Mouse (Mus musculus): ENCODE results near the gene Klk1b8. TPM values are rescaled to one million over a fixed set of nuclear protein-coding genes. Genes with fewer than 3 reads are reported as not detected.
A peak's percentile ranks its signal among the peaks of the same experiment; 100 is the strongest.

The Klk1b8 gene
- not detected in 2 replicates for polyA plus RNA-seq (2014; fragmentation: Nextera tagmentation; extraction: Ambion mirVana)

- Histone ChIP-seq H3K4me3 (ENCODE audit: low read depth, low read length) (no peak within 1 kb of the TSS), H3K36me3 (replicated peaks; ENCODE audit: control insufficient read depth, insufficient read depth, low read depth, low read length) (no peaks in the 10 kb centered on the region), H3K27me3 (ENCODE audit: control insufficient read depth, insufficient read depth, low read length) (no peaks in the 10 kb centered on the region), H3K9me3 (replicated peaks; ENCODE audit: control insufficient read depth, low read length) (no peaks in the 10 kb centered on the region), H3K4me1 (ENCODE audit: control insufficient read depth, insufficient read depth, low read length) (no peaks in the 10 kb centered on the region), H3K4me2 (ENCODE audit: low read depth, low read length) (no peak within 1 kb of the TSS), H3K27ac (replicated peaks; ENCODE audit: low read depth, low read length) (no peak within 1 kb of the TSS), H3K9ac (replicated peaks; ENCODE audit: low read length) (no peak within 1 kb of the TSS)
- ATAC-seq (replicated peaks; ENCODE audit: insufficient number of reproducible peaks, low FRiP score, low TSS enrichment, low read depth) = no peak
- DNase-seq (ENCODE audit: low spot score) = no peak
- 84% methylated on average over 2 of the region's 2 CpGs for WGBS
These were observed at the start of gene Klk1b8 for GRCm38 (mm10) chr7:43950364-43950763. TSS of gene Klk1b8 (plus strand) at chr7:43950664.

DNA sequence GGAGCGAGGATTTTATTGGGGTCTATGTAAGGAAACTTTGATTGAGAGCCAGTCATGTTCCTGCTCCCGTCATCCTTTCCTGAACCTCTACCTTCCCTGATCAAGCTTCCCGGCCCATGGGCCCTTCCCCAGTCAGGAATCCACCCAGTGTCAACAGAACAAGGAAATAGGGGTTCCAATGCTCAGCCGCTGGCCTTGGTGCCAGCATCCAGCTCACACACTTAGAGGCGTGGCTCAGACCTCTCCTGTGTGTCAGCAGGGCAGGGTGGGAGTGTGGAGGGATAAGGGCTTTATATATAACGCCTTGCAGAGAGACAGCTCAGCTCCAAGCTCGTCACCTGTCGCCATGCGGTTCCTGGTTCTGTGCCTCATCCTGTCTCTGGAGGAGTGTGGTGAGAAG is 35.6 kb upstream of the Klk1b8 start:
- Histone ChIP-seq H3K4me1 (ENCODE audit: control insufficient read depth, insufficient read depth, low read length) (no peaks in the 10 kb centered on the region), H3K4me2 (ENCODE audit: low read depth, low read length) (no peak overlapping the region), H3K36me3 (replicated peaks; ENCODE audit: control insufficient read depth, insufficient read depth, low read depth, low read length) (no peaks in the 10 kb centered on the region), H3K9ac (replicated peaks; ENCODE audit: low read length) (no peak overlapping the region), H3K4me3 (ENCODE audit: low read depth, low read length) (no peak overlapping the region), H3K9me3 (replicated peaks; ENCODE audit: control insufficient read depth, low read length) (no peaks in the 10 kb centered on the region), H3K27me3 (ENCODE audit: control insufficient read depth, insufficient read depth, low read length) (no peaks in the 10 kb centered on the region), H3K27ac (replicated peaks; ENCODE audit: low read depth, low read length) (no peak overlapping the region)
- ATAC-seq (replicated peaks; ENCODE audit: insufficient number of reproducible peaks, low FRiP score, low TSS enrichment, low read depth) = no peak
- DNase-seq (ENCODE audit: low spot score) = no peak
- WGBS = 79% methylated on average over 9 of the region's 9 CpGs

DNA sequence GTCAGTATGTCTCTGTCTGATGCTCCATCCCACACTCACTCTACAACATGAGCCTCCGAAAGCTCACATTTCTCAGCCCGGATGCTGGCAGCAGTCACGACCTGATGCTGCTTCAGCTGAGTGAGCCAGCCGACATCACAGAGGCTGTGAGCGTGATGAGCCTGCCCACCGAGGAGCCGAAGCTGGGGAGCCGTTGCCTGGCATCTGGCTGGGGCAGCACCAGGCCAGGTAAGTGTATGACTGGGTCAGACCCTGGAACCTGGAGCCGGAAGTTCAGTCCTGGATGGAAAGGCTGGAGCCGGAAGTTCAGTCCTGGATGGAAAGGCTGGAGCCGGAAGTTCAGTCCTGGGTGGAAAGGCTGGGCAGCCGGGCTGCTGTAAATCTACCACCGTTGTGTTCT is 32.0 kb upstream of the Klk1b8 start:
- DNase-seq (ENCODE audit: low spot score) = no peak
- Histone ChIP-seq H3K4me1 (ENCODE audit: control insufficient read depth, insufficient read depth, low read length) (no peaks in the 10 kb centered on the region), H3K4me2 (ENCODE audit: low read depth, low read length) (no peak overlapping the region), H3K36me3 (replicated peaks; ENCODE audit: control insufficient read depth, insufficient read depth, low read depth, low read length) (no peaks in the 10 kb centered on the region), H3K9ac (replicated peaks; ENCODE audit: low read length) (no peak overlapping the region), H3K27me3 (ENCODE audit: control insufficient read depth, insufficient read depth, low read length) (no peaks in the 10 kb centered on the region), H3K4me3 (ENCODE audit: low read depth, low read length) (no peak overlapping the region), H3K27ac (replicated peaks; ENCODE audit: low read depth, low read length) (no peak overlapping the region), H3K9me3 (replicated peaks; ENCODE audit: control insufficient read depth, low read length) (no peaks in the 10 kb centered on the region)
- ATAC-seq (replicated peaks; ENCODE audit: insufficient number of reproducible peaks, low FRiP score, low TSS enrichment, low read depth) = no peak
- WGBS = 87% methylated on average over 13 of the region's 13 CpGs

- Histone ChIP-seq H3K27ac (replicated peaks; ENCODE audit: low read depth, low read length) (no peak overlapping the region), H3K27me3 (ENCODE audit: control insufficient read depth, insufficient read depth, low read length) (no peaks in the 10 kb centered on the region), H3K9me3 (replicated peaks; ENCODE audit: control insufficient read depth, low read length) (no peaks in the 10 kb centered on the region), H3K4me3 (ENCODE audit: low read depth, low read length) (no peak overlapping the region), H3K4me2 (ENCODE audit: low read depth, low read length) (no peak overlapping the region), H3K9ac (replicated peaks; ENCODE audit: low read length) (no peak overlapping the region), H3K36me3 (replicated peaks; ENCODE audit: control insufficient read depth, insufficient read depth, low read depth, low read length) (no peaks in the 10 kb centered on the region), H3K4me1 (ENCODE audit: control insufficient read depth, insufficient read depth, low read length) (no peaks in the 10 kb centered on the region)
- WGBS = 79% methylated on average over 8 of the region's 8 CpGs
- DNase-seq (ENCODE audit: low spot score) (no peak), ATAC-seq (replicated peaks; ENCODE audit: insufficient number of reproducible peaks, low FRiP score, low TSS enrichment, low read depth) (no peak)
These were observed 31.6 kb upstream of the Klk1b8 start for GRCm38 (mm10) chr7:43918871-43919270.

GRCm38 (mm10) chr7:43919559-43920451 is 30.7 kb upstream of the Klk1b8 start:
- no peaks in the 10 kb centered on the region for H3K4me1 ChIP-seq (ENCODE audit: control insufficient read depth, insufficient read depth, low read length)
- ATAC-seq (replicated peaks; ENCODE audit: insufficient number of reproducible peaks, low FRiP score, low TSS enrichment, low read depth) = peak; percentile 84
- 32% methylated on average over 14 of the region's 14 CpGs for WGBS
- no peak overlapping the region for H3K9ac ChIP-seq (replicated peaks; ENCODE audit: low read length)
- peak; percentile 85 for DNase-seq (ENCODE audit: low spot score)
- H3K27me3 ChIP-seq (ENCODE audit: control insufficient read depth, insufficient read depth, low read length) = no peaks in the 10 kb centered on the region
- H3K4me3 ChIP-seq (ENCODE audit: low read depth, low read length) = no peak overlapping the region
- no peaks in the 10 kb centered on the region for H3K36me3 ChIP-seq (replicated peaks; ENCODE audit: control insufficient read depth, insufficient read depth, low read depth, low read length)
- H3K4me2 ChIP-seq (ENCODE audit: low read depth, low read length) = no peak overlapping the region
- no peaks in the 10 kb centered on the region for H3K9me3 ChIP-seq (replicated peaks; ENCODE audit: control insufficient read depth, low read length)
- H3K27ac ChIP-seq (replicated peaks; ENCODE audit: low read depth, low read length) = no peak overlapping the region

- Histone ChIP-seq H3K36me3 (replicated peaks; ENCODE audit: control insufficient read depth, insufficient read depth, low read depth, low read length) (no peaks in the 10 kb centered on the region), H3K4me1 (ENCODE audit: control insufficient read depth, insufficient read depth, low read length) (no peaks in the 10 kb centered on the region), H3K27me3 (ENCODE audit: control insufficient read depth, insufficient read depth, low read length) (no peaks in the 10 kb centered on the region), H3K27ac (replicated peaks; ENCODE audit: low read depth, low read length) (no peak overlapping the region), H3K9ac (replicated peaks; ENCODE audit: low read length) (no peak overlapping the region), H3K9me3 (replicated peaks; ENCODE audit: control insufficient read depth, low read length) (no peaks in the 10 kb centered on the region), H3K4me2 (ENCODE audit: low read depth, low read length) (no peak overlapping the region), H3K4me3 (ENCODE audit: low read depth, low read length) (no peak overlapping the region)
- WGBS = 83% methylated on average over 3 of the region's 3 CpGs
- ATAC-seq (replicated peaks; ENCODE audit: insufficient number of reproducible peaks, low FRiP score, low TSS enrichment, low read depth) (no peak), DNase-seq (ENCODE audit: low spot score) (no peak)
These were observed 29.9 kb upstream of the Klk1b8 start for GRCm38 (mm10) chr7:43920582-43920981.

GRCm38 (mm10) chr7:43921087-43921486 is 29.4 kb upstream of the Klk1b8 start:
- Histone ChIP-seq H3K36me3 (replicated peaks; ENCODE audit: control insufficient read depth, insufficient read depth, low read depth, low read length) (no peaks in the 10 kb centered on the region), H3K27ac (replicated peaks; ENCODE audit: low read depth, low read length) (no peak overlapping the region), H3K4me3 (ENCODE audit: low read depth, low read length) (no peak overlapping the region), H3K4me1 (ENCODE audit: control insufficient read depth, insufficient read depth, low read length) (no peaks in the 10 kb centered on the region), H3K4me2 (ENCODE audit: low read depth, low read length) (no peak overlapping the region), H3K9me3 (replicated peaks; ENCODE audit: control insufficient read depth, low read length) (no peaks in the 10 kb centered on the region), H3K9ac (replicated peaks; ENCODE audit: low read length) (no peak overlapping the region), H3K27me3 (ENCODE audit: control insufficient read depth, insufficient read depth, low read length) (no peaks in the 10 kb centered on the region)
- WGBS = 87% methylated on average over 6 of the region's 6 CpGs
- DNase-seq (ENCODE audit: low spot score) (no peak), ATAC-seq (replicated peaks; ENCODE audit: insufficient number of reproducible peaks, low FRiP score, low TSS enrichment, low read depth) (no peak)

DNA sequence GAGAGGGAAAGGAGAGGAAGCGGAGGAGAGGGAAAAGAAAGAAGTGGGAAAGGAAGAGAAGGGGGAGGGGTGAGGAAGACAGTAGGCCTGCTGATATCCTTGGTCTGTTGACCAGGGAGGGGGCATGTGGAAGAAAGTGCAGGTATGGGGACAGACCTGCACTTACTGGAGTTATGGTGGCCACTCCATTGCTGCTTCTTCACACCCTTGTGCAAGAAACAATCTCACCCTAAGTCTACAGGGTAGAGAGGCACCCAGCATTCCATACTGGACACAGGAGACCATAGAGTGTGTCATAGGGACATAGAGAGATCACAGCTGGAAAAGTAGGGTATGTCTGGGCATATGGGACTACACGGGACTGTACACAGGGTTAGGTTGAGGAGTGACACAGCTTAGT is 28.5 kb upstream of the Klk1b8 start:
- no peak overlapping the region for H3K27ac ChIP-seq (replicated peaks; ENCODE audit: low read depth, low read length)
- 81% methylated on average over 2 of the region's 2 CpGs for WGBS
- DNase-seq (ENCODE audit: low spot score) (no peak), ATAC-seq (replicated peaks; ENCODE audit: insufficient number of reproducible peaks, low FRiP score, low TSS enrichment, low read depth) (no peak)
- H3K9me3 ChIP-seq (replicated peaks; ENCODE audit: control insufficient read depth, low read length) = no peaks in the 10 kb centered on the region
- no peak overlapping the region for H3K4me2 ChIP-seq (ENCODE audit: low read depth, low read length)
- no peaks in the 10 kb centered on the region for H3K36me3 ChIP-seq (replicated peaks; ENCODE audit: control insufficient read depth, insufficient read depth, low read depth, low read length)
- H3K27me3 ChIP-seq (ENCODE audit: control insufficient read depth, insufficient read depth, low read length) = no peaks in the 10 kb centered on the region
- H3K9ac ChIP-seq (replicated peaks; ENCODE audit: low read length) = no peak overlapping the region
- H3K4me3 ChIP-seq (ENCODE audit: low read depth, low read length) = no peak overlapping the region
- no peaks in the 10 kb centered on the region for H3K4me1 ChIP-seq (ENCODE audit: control insufficient read depth, insufficient read depth, low read length)

Measured in embryonic facial prominence, embryonic 11.5 days (tissue).